Mouse (Mus musculus): Measurements from ENCODE around the gene Gnb3. TPM values are rescaled to one million over a fixed set of nuclear protein-coding genes. Genes with fewer than 3 reads are reported as not detected.
A peak's percentile ranks its signal among the peaks of the same experiment; 100 is the strongest.

Gnb3 gene
- polyA plus RNA-seq, 1 experiment from 2014 or later: 0.53 TPM

DNA sequence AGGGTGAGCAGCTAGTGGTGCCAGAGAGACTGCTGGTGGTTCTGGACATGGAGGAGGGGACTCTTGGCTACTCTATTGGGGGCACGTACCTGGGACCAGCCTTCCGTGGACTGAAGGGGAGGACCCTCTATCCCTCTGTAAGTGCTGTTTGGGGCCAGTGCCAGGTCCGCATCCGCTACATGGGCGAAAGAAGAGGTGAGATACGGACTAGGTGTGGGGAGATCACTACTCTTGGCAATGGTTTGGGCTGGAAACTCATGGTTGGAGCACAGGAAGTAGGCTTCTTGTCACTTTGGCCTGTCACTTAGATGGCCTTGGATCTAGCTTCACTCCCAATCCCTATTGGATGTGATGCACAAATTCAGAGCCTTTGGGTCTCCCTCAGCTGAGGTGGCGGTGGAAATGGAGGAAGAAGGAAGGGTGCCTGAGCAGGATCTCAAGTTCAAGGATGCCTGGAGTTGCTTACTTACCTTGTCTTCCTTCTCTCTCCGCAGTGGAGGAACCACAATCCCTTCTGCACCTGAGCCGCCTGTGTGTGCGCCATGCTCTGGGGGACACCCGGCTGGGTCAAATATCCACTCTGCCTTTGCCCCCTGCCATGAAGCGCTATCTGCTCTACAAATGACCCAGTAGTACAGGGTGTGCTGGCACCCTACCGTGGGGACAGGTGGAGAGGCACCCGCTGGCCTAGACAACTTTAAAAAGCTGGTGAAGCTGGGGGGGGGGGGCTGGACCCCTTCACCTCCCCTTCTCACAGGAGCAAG is 30.1 kb downstream of the Gnb3 start:
- Histone ChIP-seq H3K4me3 (ENCODE audit: low read depth, low read length) (peak overlapping the region; percentile 65), H3K9ac (ENCODE audit: low read length) (peak overlapping the region; percentile 78), H3K9me3 (ENCODE audit: control insufficient read depth, low read length) (no peaks in the 10 kb centered on the region), H3K27me3 (ENCODE audit: control insufficient read depth, insufficient read depth, low read length) (no peaks in the 10 kb centered on the region), H3K27ac (replicated peaks) (peak overlapping the region; percentile 95), H3K4me1 (replicated peaks; ENCODE audit: control insufficient read depth, insufficient read depth) (peaks cover 6% of the 10 kb centered on the region), H3K4me2 (replicated peaks; ENCODE audit: low read depth) (peak overlapping the region; percentile 96), H3K36me3 (ENCODE audit: control insufficient read depth, insufficient read depth, low read length) (peaks cover 12% of the 10 kb centered on the region)
- 42% methylated on average over 14 of the region's 14 CpGs for WGBS
- TF ChIP-seq CTCF (IDR thresholded peaks at IDR 0.05; ENCODE audit: low read depth) (no peak), EP300 (optimal IDR thresholded peaks at IDR 0.05) (no peak)
- ATAC-seq (ENCODE audit: low FRiP score, low TSS enrichment) (no peak), DNase-seq (ENCODE audit: low spot score) (no peak)

DNA sequence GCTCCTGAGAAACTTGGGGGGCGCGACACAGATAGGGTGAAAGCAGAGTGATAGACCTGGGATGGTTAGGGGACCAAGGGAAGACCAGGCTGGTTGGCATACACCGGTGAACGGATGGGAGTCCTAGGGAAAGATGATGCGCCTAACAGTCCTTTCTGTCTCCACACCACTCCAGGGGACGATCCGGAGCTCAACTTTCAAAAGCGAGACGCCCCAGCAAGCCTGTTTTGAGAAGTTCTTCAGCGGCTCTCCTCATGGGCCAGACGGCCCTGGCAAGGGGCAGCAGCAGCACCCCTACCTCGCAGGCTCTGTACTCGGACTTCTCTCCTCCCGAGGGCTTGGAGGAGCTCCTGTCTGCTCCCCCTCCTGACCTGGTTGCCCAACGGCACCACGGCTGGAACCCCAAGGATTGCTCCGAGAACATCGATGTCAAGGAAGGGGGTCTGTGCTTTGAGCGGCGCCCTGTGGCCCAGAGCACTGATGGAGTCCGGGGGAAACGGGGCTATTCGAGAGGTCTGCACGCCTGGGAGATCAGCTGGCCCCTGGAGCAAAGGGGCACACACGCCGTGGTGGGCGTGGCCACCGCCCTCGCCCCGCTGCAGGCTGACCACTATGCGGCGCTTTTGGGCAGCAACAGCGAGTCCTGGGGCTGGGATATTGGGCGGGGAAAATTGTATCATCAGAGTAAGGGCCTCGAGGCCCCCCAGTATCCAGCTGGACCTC is 30.9 kb downstream of the Gnb3 start:
- ATAC-seq (ENCODE audit: low FRiP score, low TSS enrichment) (0 out of 2 replicates have a peak, but pooled peaks have one; percentile 2), DNase-seq (ENCODE audit: low spot score) (peak; percentile 91)
- Histone ChIP-seq H3K36me3 (ENCODE audit: control insufficient read depth, insufficient read depth, low read length) (peaks cover 12% of the 10 kb centered on the region), H3K4me2 (replicated peaks; ENCODE audit: low read depth) (peak overlapping the region; percentile 96), H3K9me3 (ENCODE audit: control insufficient read depth, low read length) (no peaks in the 10 kb centered on the region), H3K4me1 (replicated peaks; ENCODE audit: control insufficient read depth, insufficient read depth) (peaks cover 3% of the 10 kb centered on the region), H3K4me3 (ENCODE audit: low read depth, low read length) (peak overlapping the region; percentile 65), H3K27ac (replicated peaks) (peak overlapping the region; percentile 95), H3K27me3 (ENCODE audit: control insufficient read depth, insufficient read depth, low read length) (no peaks in the 10 kb centered on the region), H3K9ac (ENCODE audit: low read length) (peak overlapping the region; percentile 78)
- WGBS: 1% methylated on average over 35 of the region's 35 CpGs
- no peak for TF ChIP-seq EP300 (optimal IDR thresholded peaks at IDR 0.05)
- TF ChIP-seq CTCF (IDR thresholded peaks at IDR 0.05; ENCODE audit: low read depth): peak; percentile 88

DNA sequence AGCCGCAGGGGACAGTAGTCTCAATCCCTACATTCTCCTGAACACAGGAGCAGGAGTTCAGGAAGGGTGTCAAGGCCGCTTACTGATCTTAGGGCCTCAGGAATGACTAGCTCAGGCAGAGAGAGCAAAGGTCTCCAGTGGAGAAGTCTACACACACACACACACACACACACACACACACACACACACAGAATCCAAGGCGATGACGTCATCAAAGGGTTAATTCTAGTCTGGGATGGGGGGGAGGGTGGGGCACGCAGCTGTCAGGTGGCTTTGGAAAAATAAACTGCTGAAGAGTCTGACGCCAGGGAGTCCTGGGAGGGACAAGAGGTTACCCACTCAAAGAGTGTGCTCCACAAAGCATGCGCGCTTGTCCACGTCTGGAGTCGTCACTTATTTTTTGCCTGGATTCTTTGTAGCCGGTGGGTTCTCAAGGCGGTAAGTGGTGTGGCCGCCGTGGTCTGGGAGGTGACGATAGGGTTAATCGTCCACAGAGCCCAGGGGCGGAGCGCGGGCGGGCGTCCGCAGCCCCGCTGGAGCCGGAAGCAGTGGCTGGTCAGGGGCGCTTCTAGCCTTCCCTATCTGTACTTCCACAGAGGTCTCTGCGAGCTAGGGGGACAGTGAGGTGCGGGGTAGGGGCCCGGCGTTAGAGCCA is 31.6 kb downstream of the Gnb3 start, which contains the start of gene Spsb2:
TSS of gene Spsb2 (plus strand) at position 304 of the 655 bp plus-strand sequence.
- WGBS: 2% methylated on average over 28 of the region's 29 CpGs
- H3K36me3 ChIP-seq (ENCODE audit: control insufficient read depth, insufficient read depth, low read length): peaks cover 12% of the 10 kb centered on the region
- no peaks in the 10 kb centered on the region for H3K9me3 ChIP-seq (ENCODE audit: control insufficient read depth, low read length)
- H3K9ac ChIP-seq (ENCODE audit: low read length): peak within 1 kb of the TSS; percentile 78
- TF ChIP-seq EP300 (optimal IDR thresholded peaks at IDR 0.05): no peak
- TF ChIP-seq CTCF (IDR thresholded peaks at IDR 0.05; ENCODE audit: low read depth): no peak
- DNase-seq (ENCODE audit: low spot score) (peak; percentile 87), ATAC-seq (ENCODE audit: low FRiP score, low TSS enrichment) (peak; percentile 67)
- H3K4me2 ChIP-seq (replicated peaks; ENCODE audit: low read depth): peak within 1 kb of the TSS; percentile 96
- no peaks in the 10 kb centered on the region for H3K27me3 ChIP-seq (ENCODE audit: control insufficient read depth, insufficient read depth, low read length)
- peak within 1 kb of the TSS; percentile 65 for H3K4me3 ChIP-seq (ENCODE audit: low read depth, low read length)
- H3K4me1 ChIP-seq (replicated peaks; ENCODE audit: control insufficient read depth, insufficient read depth): peaks cover 2% of the 10 kb centered on the region; the same call in 1 of the 2 replicates
- H3K27ac ChIP-seq (replicated peaks): peak within 1 kb of the TSS; percentile 95

DNA sequence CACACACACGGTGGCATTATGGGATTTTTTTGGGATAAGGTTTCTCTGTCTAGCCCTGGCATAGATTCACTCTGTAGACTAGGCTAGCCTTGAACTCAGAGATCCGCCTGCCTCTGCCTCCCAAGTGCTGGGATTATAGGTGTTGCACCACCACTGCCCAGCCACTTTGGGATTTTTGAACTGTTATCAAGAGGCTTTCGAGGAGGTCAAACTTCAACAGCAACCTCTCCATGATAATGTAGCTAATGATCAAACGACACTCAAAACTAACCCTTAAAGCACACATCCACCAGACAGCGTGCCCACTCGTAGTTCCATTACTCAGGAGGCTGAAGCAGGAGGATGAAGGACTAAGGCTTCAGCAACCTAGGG is 32.1 kb downstream of the Gnb3 start:
- no peak overlapping the region; the same call in 1 of the 2 replicates for H3K9ac ChIP-seq (ENCODE audit: low read length)
- H3K27me3 ChIP-seq (ENCODE audit: control insufficient read depth, insufficient read depth, low read length): no peaks in the 10 kb centered on the region
- H3K27ac ChIP-seq (replicated peaks): peak overlapping the region; percentile 95
- H3K4me1 ChIP-seq (replicated peaks; ENCODE audit: control insufficient read depth, insufficient read depth): peaks cover 2% of the 10 kb centered on the region; the same call in 1 of the 2 replicates
- H3K9me3 ChIP-seq (ENCODE audit: control insufficient read depth, low read length): no peaks in the 10 kb centered on the region
- 65% methylated on average over 6 of the region's 6 CpGs for WGBS
- no peak for DNase-seq (ENCODE audit: low spot score)
- H3K4me3 ChIP-seq (ENCODE audit: low read depth, low read length): peak overlapping the region; percentile 65
- peaks cover 12% of the 10 kb centered on the region for H3K36me3 ChIP-seq (ENCODE audit: control insufficient read depth, insufficient read depth, low read length)
- TF ChIP-seq CTCF (IDR thresholded peaks at IDR 0.05; ENCODE audit: low read depth) (no peak), EP300 (optimal IDR thresholded peaks at IDR 0.05) (no peak)
- ATAC-seq (ENCODE audit: low FRiP score, low TSS enrichment): no peak
- H3K4me2 ChIP-seq (replicated peaks; ENCODE audit: low read depth): peak overlapping the region; percentile 96

DNA sequence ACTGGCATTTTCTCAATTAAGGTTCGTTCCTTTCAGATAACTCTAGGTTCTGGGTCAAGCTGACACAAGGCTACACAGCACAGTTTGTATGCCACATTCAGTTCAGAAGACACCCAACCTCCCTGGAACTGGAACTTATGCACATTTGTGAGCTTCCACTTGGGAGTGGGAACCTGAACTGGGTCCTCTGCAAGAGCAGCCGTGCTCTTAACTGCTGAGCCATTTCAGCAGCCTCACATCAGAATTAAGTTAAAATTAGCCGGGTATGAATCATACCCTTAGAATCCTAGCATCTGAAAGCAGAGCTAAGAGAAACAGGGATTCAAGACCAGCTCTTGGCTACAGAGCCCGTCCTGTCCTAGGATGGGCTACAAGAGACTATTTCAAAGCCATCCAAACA is 32.7 kb downstream of the Gnb3 start:
- H3K36me3 ChIP-seq (ENCODE audit: control insufficient read depth, insufficient read depth, low read length): peaks cover 12% of the 10 kb centered on the region
- peaks cover 2% of the 10 kb centered on the region; the same call in 1 of the 2 replicates for H3K4me1 ChIP-seq (replicated peaks; ENCODE audit: control insufficient read depth, insufficient read depth)
- WGBS: 62% methylated on average over 4 of the region's 4 CpGs
- no peak overlapping the region for H3K4me3 ChIP-seq (ENCODE audit: low read depth, low read length)
- H3K27ac ChIP-seq (replicated peaks): peak overlapping the region; percentile 95
- TF ChIP-seq EP300 (optimal IDR thresholded peaks at IDR 0.05) (no peak), CTCF (IDR thresholded peaks at IDR 0.05; ENCODE audit: low read depth) (no peak)
- no peak overlapping the region for H3K4me2 ChIP-seq (replicated peaks; ENCODE audit: low read depth)
- ATAC-seq (ENCODE audit: low FRiP score, low TSS enrichment) (no peak), DNase-seq (ENCODE audit: low spot score) (no peak)
- H3K9me3 ChIP-seq (ENCODE audit: control insufficient read depth, low read length): no peaks in the 10 kb centered on the region
- no peak overlapping the region for H3K9ac ChIP-seq (ENCODE audit: low read length)
- H3K27me3 ChIP-seq (ENCODE audit: control insufficient read depth, insufficient read depth, low read length): no peaks in the 10 kb centered on the region

All from stomach, postnatal 0 days (tissue).